Mouse (Mus musculus): ENCODE results near the gene Arhgef10l. TPM values are rescaled to one million over a fixed set of nuclear protein-coding genes. Genes with fewer than 3 reads are reported as not detected.

Arhgef10l gene
- total and polyA plus RNA-seq, 3 experiments, result 10.2 to 26.0 TPM; not detected in 1

GRCm38 (mm10) chr4:140483134-140483533 is 182.7 kb downstream of the Arhgef10l start:
- TF ChIP-seq MAZ (IDR thresholded peaks at IDR 0.05; ENCODE audit: low read depth, low read length), result no peak
- TF ChIP-seq UBTF (IDR thresholded peaks at IDR 0.05; ENCODE audit: borderline replicate concordance, insufficient read depth, low read depth, low read length), result no peak
- TF ChIP-seq BHLHE40 (IDR thresholded peaks at IDR 0.05; ENCODE audit: borderline replicate concordance, low read depth, low read length), result no peak
- TF ChIP-seq MAFK (IDR thresholded peaks at IDR 0.05; ENCODE audit: borderline replicate concordance, low read depth, low read length), result no peak
- TF ChIP-seq SMC3 (IDR thresholded peaks at IDR 0.05; ENCODE audit: low read depth, low read length), result no peak
- no peak for TF ChIP-seq HCFC1 (IDR thresholded peaks at IDR 0.05; ENCODE audit: low read depth, low read length)
- no peak for TF ChIP-seq ZC3H11A (IDR thresholded peaks at IDR 0.05; ENCODE audit: low read depth, low read length)
- no peak for TF ChIP-seq GABPA (IDR thresholded peaks at IDR 0.05; ENCODE audit: low read depth, low read length)
- no peak for TF ChIP-seq MEF2A (IDR thresholded peaks at IDR 0.05; ENCODE audit: extremely low read depth, insufficient replicate concordance, low read depth, low read length, poor library complexity, severe bottlenecking)
- no peak for TF ChIP-seq NELFE (IDR thresholded peaks at IDR 0.05; ENCODE audit: low read depth, low read length)
- no peak for TF ChIP-seq ELF1 (IDR thresholded peaks at IDR 0.05; ENCODE audit: low read depth, low read length)
- TF ChIP-seq EP300 (IDR thresholded peaks at IDR 0.05; ENCODE audit: low read depth in 1 of 2, low read length in 2 of 2), result no peak
- no peak for TF ChIP-seq USF1 (IDR thresholded peaks at IDR 0.05; ENCODE audit: low read depth, low read length)
- no peak for TF ChIP-seq POLR2AphosphoS2 (IDR thresholded peaks at IDR 0.05; ENCODE audit: low read length)
- no peak for TF ChIP-seq SIN3A (IDR thresholded peaks at IDR 0.05; ENCODE audit: low read length)
- no peak overlapping the region for H3K27ac ChIP-seq (ENCODE audit: control insufficient read depth, low read depth, low read length)
- no peaks in the 10 kb centered on the region for H3K36me3 ChIP-seq (ENCODE audit: control insufficient read depth in 1 of 2, insufficient read depth in 2 of 2, low read length in 2 of 2)
- H3K27me3 ChIP-seq (ENCODE audit: control insufficient read depth in 1 of 2, insufficient read depth in 2 of 2, low read length in 2 of 2), result no peaks in the 10 kb centered on the region
- H3K4me1 ChIP-seq (ENCODE audit: control insufficient read depth in 1 of 2, insufficient read depth in 2 of 2, low read length in 2 of 2), result no peaks in the 10 kb centered on the region
- no peak overlapping the region for H3K4me3 ChIP-seq (ENCODE audit: control insufficient read depth in 1 of 2, insufficient read depth in 1 of 2, low read depth in 2 of 2, low read length in 2 of 2)
- H3K9me3 ChIP-seq (replicated peaks; ENCODE audit: insufficient read depth, low read length), result no peaks in the 10 kb centered on the region
- H3K9ac ChIP-seq (ENCODE audit: control insufficient read depth, low read depth, low read length, poor library complexity, severe bottlenecking), result no peak overlapping the region
- no peaks in the 10 kb centered on the region for H3K79me2 ChIP-seq (ENCODE audit: control insufficient read depth, insufficient read depth, low read length, poor library complexity)
- no peak for DNase-seq (ENCODE audit: low read depth, low spot score)

GRCm38 (mm10) chr4:140480369-140481067 is 185.3 kb downstream of the Arhgef10l start:
- DNase-seq (ENCODE audit: low read depth, low spot score), result no peak
- H3K4me3 ChIP-seq (ENCODE audit: control insufficient read depth in 1 of 2, insufficient read depth in 1 of 2, low read depth in 2 of 2, low read length in 2 of 2), result no peak overlapping the region
- no peak overlapping the region for H3K9ac ChIP-seq (ENCODE audit: control insufficient read depth, low read depth, low read length, poor library complexity, severe bottlenecking)
- no peak for TF ChIP-seq JUND (IDR thresholded peaks at IDR 0.05; ENCODE audit: low read depth, low read length)
- TF ChIP-seq ZMIZ1 (IDR thresholded peaks at IDR 0.05; ENCODE audit: low read depth, low read length), result no peak
- no peak for TF ChIP-seq ETS1 (IDR thresholded peaks at IDR 0.05; ENCODE audit: low read depth, low read length)
- no peak for TF ChIP-seq ELF1 (IDR thresholded peaks at IDR 0.05; ENCODE audit: low read depth, low read length)
- no peak for TF ChIP-seq BHLHE40 (IDR thresholded peaks at IDR 0.05; ENCODE audit: borderline replicate concordance, low read depth, low read length)
- no peak for TF ChIP-seq POLR2A (IDR thresholded peaks at IDR 0.05; ENCODE audit: control insufficient read depth in 1 of 2, insufficient read depth in 1 of 2, low read depth in 1 of 2, low read length in 2 of 2, poor library complexity in 1 of 2)
- no peak for TF ChIP-seq EP300 (IDR thresholded peaks at IDR 0.05; ENCODE audit: low read depth in 1 of 2, low read length in 2 of 2)
- TF ChIP-seq POLR2AphosphoS5 (IDR thresholded peaks at IDR 0.05; ENCODE audit: borderline replicate concordance, low read depth, low read length), result no peak
- TF ChIP-seq USF1 (IDR thresholded peaks at IDR 0.05; ENCODE audit: low read depth, low read length), result no peak
- no peak for TF ChIP-seq ZKSCAN1 (IDR thresholded peaks at IDR 0.05; ENCODE audit: low read depth, low read length)
- no peak for TF ChIP-seq SIN3A (IDR thresholded peaks at IDR 0.05; ENCODE audit: low read length)
- TF ChIP-seq CHD2 (IDR thresholded peaks at IDR 0.05; ENCODE audit: low read length), result no peak
- no peak for TF ChIP-seq TAL1 (IDR thresholded peaks at IDR 0.05; ENCODE audit: low read length)
- no peak for TF ChIP-seq ZC3H11A (IDR thresholded peaks at IDR 0.05; ENCODE audit: low read depth, low read length)
- TF ChIP-seq CHD1 (IDR thresholded peaks at IDR 0.05; ENCODE audit: low read depth, low read length), result no peak
- TF ChIP-seq GATA1 (IDR thresholded peaks at IDR 0.05; ENCODE audit: low read depth, low read length), result no peak
- TF ChIP-seq KAT2A (conservative IDR thresholded peaks at IDR 0.05; ENCODE audit: low read depth, low read length), result no peak
- no peak for TF ChIP-seq UBTF (IDR thresholded peaks at IDR 0.05; ENCODE audit: borderline replicate concordance, insufficient read depth, low read depth, low read length)
- no peaks in the 10 kb centered on the region for H3K27me3 ChIP-seq (ENCODE audit: control insufficient read depth in 1 of 2, insufficient read depth in 2 of 2, low read length in 2 of 2)
- no peaks in the 10 kb centered on the region for H3K79me2 ChIP-seq (ENCODE audit: control insufficient read depth, insufficient read depth, low read length, poor library complexity)
- H3K36me3 ChIP-seq (ENCODE audit: control insufficient read depth in 1 of 2, insufficient read depth in 2 of 2, low read length in 2 of 2), result no peaks in the 10 kb centered on the region
- no peaks in the 10 kb centered on the region for H3K4me1 ChIP-seq (ENCODE audit: control insufficient read depth in 1 of 2, insufficient read depth in 2 of 2, low read length in 2 of 2)
- no peaks in the 10 kb centered on the region for H3K9me3 ChIP-seq (replicated peaks; ENCODE audit: insufficient read depth, low read length)
- H3K27ac ChIP-seq (ENCODE audit: control insufficient read depth, low read depth, low read length), result no peak overlapping the region
